Mouse (Mus musculus) gastrocnemius, postnatal 14 days (tissue): Measurements from ENCODE around the gene Nos1ap. TPM values are rescaled to one million over a fixed set of nuclear protein-coding genes. Genes with fewer than 3 reads are reported as not detected.

ENCODE experiments used
- DNase-seq: peaks from one replicate; pipeline ENCODE4 v3.0.0; 2021; ENCODE audit warnings: mixed read lengths
- intact Hi-C: fragments of 180-260 bp; cut with DNase I; formaldehyde crosslinking; loops from one replicate; pipeline ENCODE4 v1.15.1; 2025; ENCODE audit warnings: low total_unique reads
- total RNA-seq, 2 experiments: library from RNA; stranded (reverse); gene quantifications; 2 replicates each; pipeline ENCODE4 v1.2.3; 2021

Nos1ap gene
- total RNA-seq, 2 experiments from 2014 or later = 1.6 to 1.7 TPM

DNA sequence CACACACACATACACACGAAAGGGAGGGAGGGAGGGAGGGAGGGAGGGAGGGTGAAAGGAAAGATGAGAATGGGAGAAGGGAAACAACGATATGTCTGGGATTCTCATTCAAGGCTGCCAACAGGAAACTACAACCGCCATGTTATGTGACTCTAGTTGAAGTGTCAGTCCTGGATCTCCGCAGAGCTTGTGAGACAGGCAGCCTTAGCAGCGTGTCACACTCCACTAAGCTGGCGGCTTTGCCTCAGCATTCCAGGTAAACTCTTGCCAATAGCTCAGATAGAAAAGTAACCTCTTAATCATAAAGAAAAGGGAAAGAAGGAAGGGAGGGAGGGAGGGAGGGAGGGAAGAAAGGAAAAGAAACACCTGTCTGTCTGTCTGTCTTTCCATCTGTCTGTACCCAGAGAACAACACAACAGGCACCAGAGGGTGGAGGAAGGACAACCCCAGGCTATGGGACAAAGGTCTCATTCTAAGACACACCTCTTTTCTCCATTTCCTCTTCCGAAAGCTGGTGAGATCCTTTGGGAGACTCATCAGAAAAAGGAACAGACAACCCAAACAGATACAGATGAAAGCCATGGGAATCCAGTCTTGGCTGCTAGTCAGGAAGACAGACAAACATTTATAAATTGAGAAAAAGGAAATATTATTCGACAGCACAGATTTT is 107.3 kb downstream of the Nos1ap start:
- intact Hi-C loops = no loop called here
- no peak for DNase-seq

DNA sequence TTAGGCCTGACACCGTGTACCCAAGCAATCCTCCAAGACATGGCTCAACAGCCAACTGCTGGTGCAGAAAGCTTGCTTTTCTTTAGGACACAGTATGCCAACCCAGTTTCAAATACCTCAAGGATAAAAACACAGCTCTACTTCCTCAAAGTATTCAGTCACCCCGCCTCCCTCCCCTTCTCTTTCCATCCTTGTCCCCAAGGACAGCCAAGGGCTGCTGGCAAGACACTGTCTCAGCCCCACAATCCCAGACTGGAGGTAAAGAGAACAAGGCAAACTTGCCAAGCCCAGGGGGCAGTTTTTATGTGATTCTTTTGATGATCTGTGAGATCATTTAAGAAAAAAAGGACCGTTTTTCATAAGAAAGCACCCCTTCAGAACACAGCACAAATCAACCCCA is 108.6 kb downstream of the Nos1ap start:
- intact Hi-C loops = no loop called here
- DNase-seq = peak; percentile 16

DNA sequence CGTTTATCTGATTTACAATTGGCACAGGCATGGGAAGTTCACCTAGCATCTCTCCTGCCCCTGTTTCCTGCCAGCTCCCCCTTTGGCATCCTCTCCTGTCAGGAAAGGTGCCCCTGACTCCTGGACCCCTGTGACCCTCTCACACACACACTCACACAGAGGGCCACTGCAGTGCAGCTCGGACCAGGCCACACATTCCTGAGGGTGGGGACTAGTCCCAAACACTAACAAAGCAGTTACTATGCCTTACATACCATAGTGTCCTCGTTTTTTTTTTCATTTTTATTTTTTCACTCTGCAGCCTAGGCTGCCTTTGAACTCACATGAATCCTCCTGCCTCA is 110.2 kb downstream of the Nos1ap start:
- no peak for DNase-seq
- intact Hi-C loops = no loop called here

DNA sequence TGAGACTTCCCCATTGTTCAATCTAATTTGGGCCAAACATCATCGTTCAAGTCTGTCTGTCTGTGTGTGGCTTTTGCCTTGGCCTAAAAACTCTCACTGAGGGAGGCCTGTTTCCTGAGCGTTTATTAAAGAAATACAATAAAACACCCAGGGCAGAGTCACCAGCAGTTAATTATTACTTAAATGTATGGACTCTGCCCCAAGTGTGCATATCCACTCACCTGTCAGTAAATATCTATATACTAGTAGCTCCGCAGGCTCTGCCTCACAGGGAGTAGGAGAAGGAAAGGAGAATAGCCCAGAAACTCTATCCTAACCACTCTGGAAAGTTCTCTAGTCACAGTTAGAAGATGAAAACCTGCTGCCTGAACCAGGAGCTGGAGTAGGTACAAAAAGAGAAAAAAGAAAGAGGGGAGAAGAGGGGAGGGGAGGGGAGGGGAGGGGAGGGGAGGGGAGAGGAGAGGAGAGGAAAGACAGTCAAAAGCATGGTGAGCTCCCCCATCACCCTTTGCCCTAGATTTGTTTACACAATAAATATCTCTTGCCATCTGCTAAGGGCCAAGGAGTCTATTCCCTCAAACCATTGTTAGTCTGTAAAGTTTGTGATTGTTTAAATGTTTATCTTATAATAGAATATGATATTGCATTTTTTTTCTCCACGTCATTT is 110.7 kb downstream of the Nos1ap start:
- intact Hi-C loops = no loop called here
- DNase-seq = no peak

DNA sequence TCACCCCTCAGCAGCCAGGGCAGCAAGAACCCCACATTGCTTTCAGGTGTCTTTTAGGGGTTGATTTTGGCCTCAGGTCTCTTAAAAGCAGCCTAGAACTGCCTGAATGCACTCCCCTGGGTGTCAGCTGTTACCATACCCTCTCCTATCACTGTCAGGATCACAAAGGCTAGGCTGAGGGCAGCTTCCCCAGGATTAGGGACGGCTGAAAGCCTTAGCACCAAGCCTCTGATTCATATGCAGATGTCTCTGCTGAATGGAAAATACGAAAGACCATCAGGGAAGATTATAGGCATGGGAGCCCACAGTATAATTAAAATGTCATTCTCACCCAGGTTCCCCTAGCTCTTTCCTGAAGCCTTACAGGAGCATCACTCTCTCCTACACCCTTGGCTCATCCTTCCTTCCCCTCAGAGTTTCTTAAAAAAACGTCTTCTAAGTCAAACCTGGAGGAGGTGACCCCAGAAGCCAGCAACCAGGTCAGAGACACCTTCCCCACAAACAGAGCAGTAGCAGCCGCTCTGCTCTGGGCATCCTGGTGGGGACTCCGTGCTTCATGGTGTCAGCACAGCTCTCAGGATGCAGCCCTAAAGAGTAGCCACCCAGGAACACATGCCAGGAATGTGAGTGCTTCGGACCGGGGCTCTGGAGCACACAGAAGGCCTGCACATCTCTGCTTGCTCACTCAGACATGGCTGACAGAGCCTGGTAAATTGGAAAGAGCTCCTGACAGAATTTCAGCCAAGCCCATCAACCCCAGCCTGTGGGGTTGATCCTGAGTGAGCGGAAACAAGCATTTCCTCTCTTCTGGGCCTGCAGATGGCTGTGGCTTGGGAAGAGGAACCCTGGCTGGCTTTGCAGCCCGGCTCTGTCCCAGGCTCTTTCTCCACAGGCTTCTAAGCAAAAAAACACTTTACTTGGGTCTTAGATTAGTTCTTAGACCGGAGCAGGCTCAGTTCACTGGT is 111.7 kb downstream of the Nos1ap start:
- DNase-seq = peak; percentile 31
- intact Hi-C loops = no loop called here

DNA sequence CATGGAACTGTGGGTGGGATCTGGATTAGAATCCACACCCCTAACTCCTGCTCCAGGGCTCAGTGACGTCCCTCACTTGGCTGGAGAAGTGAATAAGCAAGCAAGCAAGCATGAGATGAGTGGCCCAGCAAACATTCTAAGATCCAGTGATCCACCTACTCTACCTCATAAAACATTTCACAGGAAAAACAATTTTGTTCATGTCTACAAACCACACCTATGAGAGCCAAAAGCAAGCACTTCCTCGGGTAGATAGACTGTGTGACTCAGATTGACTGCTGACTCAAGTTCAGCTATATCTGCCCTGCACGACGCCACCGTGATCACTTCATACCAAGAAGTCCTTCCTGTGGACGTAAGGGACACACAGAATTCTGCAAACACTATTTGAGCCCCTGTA is 116.2 kb downstream of the Nos1ap start:
- intact Hi-C loops = no loop called here
- DNase-seq = no peak

DNA sequence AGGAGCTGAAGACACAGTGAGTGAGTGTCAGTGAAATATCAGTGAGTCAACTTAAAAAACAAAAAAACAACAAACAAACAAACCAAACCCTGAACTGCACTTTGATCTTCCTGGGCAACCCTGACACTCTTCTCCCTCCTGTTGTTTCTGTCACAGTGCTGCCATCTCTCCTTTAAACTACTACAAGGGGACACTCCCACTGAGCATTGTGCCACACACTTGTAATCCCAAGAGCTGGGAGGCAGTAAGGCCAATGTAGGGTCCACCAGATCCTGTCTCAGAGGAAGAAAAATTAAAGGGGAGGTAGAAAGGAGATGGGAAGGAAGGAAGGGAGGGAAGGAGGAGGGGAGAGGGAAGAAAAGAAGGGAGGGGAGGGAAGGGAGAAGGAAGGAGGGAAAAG is 116.8 kb downstream of the Nos1ap start:
- intact Hi-C loops = no loop called here
- no peak for DNase-seq

DNA sequence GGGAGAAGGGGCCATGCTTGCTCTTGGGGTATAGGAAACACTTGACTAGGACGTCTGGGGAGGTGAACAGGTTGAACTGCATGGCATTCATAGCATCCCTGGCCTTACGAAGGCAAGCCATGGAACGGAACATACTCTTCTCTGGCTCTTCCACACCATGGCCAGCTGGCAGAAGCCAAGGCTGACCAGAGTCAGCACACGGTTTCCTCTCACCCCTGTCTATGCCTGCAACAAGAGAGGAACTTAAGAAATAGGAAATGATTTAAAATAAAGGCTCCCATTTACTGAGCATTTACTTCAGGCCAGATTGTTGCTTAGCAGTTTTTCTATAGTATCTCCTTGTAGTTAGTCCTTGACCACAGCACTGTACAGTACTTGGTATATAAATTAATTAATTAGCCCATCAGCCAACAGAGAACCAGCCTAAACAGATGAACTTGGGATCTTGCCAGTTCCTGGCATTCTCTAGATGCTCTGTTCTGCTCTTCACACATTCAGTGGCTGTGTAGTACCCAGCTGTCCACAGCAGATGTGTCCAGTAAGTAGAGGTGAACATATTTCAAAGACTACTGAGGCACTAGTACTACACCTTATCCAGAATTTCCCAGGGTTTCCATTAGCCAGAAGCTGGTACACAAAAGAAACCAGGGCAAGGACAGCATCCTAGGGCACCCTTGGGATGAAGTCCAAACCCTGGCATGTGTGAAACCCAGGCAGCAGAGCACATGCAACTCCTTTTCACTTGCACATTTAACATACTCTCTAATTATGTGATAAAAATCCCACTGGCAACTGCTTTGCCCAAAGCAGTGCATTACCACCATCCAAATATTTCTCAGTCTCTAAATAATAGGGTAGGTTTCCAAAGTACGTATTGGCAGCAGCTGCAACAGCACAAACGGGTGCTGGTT is 123.3 kb downstream of the Nos1ap start:
- DNase-seq = no peak
- intact Hi-C loops = no loop called here

DNA sequence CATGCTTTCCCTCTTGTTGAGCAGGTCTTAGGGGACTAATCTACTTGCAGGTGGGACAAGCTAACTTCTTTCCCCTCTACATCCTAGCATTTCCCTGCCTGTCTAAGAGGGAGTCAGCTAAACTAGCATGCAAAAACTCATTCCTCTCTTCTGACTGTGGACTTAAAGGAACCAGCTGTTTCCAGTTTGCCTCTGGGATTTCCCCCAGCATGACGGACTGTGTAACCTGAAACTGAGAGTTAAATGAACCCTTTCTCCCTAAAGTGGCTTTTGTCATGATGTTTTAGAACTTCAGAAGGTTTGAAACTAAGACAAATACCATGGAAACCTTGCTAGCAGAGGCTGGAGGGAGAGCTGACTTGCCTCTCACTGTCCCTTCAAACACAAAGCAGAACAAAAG is 127.5 kb downstream of the Nos1ap start:
- intact Hi-C loops = no loop called here
- DNase-seq = no peak

DNA sequence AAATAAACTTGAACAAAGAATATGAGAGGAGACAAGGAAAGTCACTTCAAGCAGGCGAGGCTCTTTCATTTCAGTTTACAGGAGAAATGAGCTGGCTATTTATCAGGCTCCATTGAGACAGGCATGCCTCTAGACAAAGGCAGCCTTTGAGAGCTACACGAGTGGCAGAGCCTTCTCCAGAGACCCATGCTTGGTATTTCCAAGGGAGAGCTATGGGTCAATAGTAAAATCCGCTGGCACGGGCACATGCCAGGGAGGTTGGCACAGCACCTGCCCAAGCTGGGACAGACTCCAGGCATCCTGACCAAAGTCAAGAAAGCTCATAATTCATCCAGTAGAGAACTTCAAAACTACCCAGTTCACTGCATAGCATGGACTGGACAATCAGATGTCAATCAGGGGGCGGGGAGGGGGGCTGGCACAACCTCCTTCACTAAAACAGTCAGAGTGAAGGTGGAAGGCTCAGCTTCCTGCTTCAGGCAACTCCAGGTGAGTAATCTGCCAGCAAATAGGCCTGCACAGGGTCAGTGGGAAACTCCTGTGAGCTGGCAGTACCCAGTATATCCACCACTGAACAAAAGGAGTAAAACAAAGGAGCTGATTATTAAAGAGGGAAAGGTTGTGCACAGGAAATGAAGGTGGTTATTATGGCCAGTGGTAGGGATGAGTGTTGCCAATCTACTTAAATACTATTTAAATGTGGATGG is 129.6 kb downstream of the Nos1ap start:
- no peak for DNase-seq
- intact Hi-C loops = no loop called here

DNA sequence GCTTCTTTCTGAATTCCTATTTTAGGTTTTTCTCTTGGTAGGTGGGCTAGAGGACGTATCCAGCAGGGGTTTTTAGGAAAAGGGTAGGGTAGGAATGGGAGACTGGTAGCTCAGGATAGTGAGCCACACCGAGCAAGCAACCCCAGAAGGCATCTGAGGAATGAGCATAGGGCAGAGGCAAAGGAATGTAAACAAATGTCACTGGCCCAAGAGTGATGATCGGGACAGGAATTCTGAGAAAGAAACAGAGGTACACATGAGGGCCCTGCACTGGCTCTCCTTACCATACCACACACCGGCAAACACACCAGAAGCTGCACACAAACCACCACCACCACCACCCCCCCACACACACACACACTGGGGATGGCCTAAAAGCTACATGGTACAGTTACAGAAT is 132.0 kb downstream of the Nos1ap start:
- DNase-seq = no peak
- intact Hi-C loops = no loop called here

DNA sequence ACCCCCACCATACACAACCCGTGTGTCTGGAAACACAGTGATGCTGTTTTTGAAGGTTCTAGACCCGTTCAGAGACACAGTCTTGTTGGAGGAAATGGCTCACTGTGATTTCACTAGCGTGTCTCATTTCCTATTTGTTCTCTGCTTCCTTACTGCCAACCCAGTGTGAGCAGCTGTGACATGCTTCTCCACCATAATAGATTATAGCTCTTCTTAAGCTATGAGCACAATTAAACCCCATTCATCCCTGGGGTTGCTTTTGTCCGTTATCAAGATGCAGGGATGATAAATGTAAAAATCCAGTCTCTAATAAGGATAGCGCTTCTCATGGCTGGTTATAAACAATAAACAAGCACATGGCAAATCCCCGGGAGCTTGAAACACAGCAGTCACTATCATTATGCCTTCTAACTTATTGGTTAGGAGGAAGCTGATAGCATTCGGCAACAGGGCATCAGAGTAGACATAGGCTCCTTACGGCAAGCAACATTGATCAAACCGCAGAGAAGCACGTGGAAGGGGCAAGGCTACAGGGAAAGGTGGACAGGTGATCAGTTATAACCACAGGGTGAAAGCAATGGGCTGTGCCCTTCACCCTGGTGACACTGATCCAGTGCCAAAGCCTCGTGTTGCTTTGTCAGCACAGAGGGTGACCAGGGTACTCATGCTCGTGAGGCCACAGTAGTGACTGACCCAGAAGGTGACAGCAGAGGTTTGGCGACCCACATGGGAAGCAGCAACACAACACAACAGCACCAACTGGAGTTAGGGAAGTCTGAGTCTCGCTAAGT is 133.6 kb downstream of the Nos1ap start:
- intact Hi-C loops = no loop called here
- no peak for DNase-seq

DNA sequence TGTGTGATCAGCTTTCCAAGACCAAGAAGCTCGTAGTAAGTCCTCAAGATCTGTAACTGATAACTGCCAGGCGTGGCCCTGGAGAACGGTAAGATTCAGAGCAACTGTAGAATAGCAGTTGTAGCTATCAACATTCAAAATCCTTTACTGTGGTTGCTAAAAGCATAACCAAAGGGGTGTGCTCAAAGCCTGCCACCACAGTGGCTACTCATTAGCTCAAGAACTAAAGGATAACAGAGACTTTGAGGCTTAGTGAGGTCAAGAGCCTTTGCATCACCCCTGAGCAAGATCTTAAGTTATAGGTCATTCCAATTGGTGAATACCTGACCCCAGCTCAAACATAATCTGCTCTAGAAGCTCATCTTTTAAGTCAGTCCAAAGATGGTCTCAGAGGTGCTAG is 134.3 kb downstream of the Nos1ap start:
- intact Hi-C loops = no loop called here
- DNase-seq = no peak

DNA sequence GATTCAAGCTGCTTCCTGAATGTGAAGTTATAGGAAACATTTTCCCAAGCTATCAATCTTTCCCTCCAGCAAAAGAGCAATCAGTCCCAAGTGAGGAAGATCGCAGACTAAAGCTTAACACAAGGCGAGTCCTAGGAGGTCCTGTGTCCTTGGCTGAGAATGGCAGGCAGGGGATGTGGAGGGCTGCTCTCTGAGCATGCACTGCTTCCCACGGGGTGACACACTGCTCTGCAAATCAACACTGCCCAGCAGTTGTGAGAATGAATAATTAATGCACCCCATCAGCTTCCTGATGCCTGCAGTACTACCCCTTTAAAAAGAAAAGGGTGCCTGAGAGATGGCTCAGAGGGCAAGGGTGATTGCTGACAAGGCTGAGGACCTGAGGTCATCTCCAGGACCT is 136.2 kb downstream of the Nos1ap start:
- intact Hi-C loops = no loop called here
- DNase-seq = no peak

DNA sequence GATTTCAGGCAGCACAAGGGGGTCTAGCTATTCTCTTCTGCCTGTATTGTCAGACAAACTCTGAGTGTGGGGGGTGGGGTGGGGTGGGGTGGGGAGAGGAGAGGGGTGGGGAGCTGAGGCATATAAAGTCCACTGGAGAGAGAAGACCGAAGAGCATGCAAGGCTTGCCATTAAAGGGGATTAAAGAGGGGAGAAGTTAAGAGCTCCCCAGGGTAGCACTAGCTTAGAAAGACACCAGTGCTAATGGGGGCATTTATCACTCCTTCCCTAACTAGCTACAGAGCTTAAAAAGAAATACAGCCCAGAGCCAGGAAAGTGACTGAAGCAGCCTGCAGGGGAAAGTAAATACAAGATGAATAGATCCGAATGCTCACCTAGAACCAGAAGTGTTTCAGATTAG is 141.4 kb downstream of the Nos1ap start:
- DNase-seq = no peak
- intact Hi-C loops = no loop called here

DNA sequence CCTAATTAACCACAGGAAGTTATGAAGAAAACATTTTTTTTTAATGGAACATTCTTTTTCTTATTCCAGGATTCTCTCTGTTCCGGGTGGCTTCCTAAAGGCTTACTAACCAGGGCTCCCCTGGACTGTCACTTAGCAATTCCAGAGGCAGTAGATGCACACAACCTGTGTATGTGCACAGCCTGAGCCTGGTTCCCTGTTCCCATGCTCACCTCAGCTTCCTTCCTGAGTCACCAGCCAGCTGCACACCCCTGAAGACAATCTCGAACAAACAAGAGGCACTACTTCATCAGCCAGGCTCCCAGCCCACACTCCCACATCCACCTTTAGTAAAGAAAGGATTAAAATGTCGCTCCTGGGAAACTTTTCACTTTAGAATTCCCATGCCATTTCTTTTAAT is 144.2 kb downstream of the Nos1ap start:
- intact Hi-C loops = no loop called here

DNA sequence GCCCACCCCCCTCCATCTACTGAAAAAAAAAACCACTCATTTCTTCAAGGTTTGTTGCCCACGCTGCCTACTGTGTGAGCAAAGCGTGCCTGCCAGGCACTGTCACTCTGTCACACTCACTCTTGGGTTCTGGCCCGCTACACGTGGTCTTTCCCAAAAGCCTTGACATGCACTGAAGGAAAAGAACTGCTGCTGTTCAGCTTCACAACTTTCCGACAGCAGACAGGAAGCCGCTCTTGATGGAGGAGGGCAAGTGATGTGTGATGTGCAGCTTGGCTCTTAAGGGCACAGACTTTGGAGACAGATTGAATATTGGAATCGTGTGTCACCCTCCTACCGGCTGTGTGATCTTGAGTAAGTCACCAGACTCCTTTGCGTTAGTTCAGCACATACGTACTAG is 149.3 kb downstream of the Nos1ap start:
- no peak for DNase-seq
- intact Hi-C loops = no loop called here

More for the DNA sequence above, 144.2 kb downstream of the Nos1ap start:
- DNase-seq = no peak

DNA sequence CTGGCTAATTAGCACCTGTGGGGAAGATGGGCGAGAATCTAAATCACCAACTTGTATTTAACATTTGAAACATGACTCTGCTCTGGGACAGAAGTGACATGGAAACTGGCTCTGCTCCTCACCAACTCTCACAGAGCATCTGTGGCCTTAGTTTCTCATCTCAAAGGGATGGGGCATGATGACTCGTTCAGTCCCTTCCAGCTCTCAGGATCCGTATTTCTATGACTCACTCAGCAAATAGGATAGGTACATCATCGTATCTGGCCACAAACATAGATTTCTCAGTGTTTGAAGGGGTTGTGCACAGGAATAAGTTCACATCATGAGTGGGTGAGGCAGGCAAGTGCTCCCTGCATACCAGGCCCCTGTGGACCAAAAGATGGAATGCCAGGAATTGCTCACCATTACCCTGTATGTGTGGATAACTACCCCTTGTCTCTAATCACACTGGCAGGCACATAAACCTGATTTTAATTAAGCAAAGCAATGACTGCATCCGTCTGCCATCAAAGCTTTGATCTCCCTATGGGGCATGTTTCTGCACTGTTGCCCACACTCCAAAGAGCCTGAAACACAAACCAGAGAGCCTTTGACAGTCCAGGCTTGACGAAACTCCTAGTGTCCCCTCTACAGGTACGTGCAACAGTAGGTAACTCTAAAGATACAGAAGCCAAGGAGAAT is 151.1 kb downstream of the Nos1ap start:
- DNase-seq = no peak
- intact Hi-C loops = no loop called here
